Mouse (Mus musculus): ENCODE data around the gene Rgs5. TPM values are rescaled to one million over a fixed set of nuclear protein-coding genes. Genes with fewer than 3 reads are reported as not detected.

The Rgs5 gene
- 10 to 100 TPM; 71.2 to 77.0 TPM for total RNA-seq (2021)

DNA sequence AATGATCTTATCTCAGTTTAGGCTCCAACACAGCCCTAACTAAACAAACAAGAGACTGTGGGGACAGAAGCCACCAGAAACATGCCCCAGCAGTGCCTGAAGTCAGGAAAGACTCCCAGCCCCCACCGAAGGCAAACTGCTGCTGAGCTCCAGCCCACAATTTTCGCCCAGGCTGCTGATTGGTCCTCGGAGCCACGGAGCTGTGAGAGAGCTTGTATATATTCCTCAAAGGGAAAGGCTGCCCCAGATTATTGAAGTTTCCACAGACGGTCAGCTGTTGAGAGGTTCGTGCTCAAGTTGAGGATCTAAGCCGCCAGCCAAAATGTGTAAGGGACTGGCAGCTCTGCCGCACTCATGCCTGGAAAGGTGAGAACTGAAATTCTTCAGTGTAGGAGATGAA lies at the start of gene Rgs5:
Rgs5 (plus strand) TSS at position 246 of the 400 bp plus-strand sequence.
- DNase-seq = peak; percentile 9
- intact Hi-C loops (cut with DNase I) = no loop called here

DNA sequence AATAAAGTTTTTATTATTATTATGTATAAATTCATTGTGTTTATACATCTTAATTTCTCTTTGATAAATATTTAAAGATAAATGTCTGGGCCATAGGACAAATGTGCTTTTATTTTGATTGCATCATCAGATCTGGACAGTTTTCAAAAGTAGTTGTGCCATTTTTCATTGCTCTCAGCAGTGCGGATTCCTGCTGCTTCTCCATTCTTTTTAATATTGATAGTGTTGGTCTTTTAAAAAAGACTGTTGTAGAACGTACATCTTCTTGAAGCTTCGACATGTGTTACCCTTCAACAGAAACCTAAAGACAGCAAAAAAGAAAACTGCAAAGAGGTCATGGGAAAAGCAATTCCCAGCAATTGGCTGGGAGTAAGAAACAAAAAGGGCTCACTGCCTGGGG lies 49.1 kb upstream of the Rgs5 start:
- DNase-seq = no peak
- intact Hi-C loops (cut with DNase I) = no loop called here

DNA sequence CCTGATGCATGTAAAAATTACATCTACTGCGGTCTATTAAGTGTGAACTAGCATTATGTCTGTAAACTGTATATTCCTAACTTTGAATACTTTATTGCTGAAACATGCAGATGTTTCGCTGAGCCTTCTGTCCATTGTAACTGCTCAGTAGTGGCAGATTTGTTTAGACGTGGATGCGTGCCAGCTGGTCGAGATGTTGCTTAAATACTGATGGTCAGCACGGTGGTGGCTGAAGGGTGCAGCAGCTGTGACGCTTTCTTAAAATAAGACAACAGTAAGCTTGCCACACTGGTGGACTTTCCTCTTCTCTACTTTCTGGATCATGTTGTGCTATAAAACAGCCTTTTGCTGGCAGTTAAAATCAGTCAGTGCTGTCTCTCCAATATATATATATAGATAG lies 25.6 kb upstream of the Rgs5 start:
- intact Hi-C loops (cut with DNase I) = no loop called here

DNA sequence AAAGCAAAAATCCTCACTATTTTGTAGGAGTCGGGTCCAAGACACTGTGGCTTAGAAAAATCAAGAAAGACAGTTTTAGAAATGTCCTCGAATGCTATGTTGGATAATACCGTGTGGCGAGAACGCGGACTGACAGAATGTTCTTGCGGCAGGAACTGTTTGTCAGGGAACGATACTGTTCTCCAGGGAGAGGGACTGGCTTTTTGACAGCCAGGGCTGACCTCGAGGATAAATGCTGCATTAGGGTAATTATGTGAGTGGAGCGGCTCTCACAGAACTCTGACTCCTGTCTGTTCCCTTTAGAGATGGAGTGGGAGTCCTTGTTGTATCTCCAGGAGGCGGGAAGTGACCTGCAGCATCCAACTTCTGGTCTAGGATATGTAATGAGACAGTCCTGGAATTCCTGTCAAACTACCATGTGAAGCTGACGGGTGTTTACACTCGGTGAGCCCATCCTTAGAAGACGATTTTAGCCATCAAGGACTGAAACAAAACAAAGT lies 18.0 kb upstream of the Rgs5 start:
- no peak for DNase-seq
- intact Hi-C loops (cut with DNase I) = no loop called here

More for the DNA sequence above, 25.6 kb upstream of the Rgs5 start:
- DNase-seq = no peak

DNA sequence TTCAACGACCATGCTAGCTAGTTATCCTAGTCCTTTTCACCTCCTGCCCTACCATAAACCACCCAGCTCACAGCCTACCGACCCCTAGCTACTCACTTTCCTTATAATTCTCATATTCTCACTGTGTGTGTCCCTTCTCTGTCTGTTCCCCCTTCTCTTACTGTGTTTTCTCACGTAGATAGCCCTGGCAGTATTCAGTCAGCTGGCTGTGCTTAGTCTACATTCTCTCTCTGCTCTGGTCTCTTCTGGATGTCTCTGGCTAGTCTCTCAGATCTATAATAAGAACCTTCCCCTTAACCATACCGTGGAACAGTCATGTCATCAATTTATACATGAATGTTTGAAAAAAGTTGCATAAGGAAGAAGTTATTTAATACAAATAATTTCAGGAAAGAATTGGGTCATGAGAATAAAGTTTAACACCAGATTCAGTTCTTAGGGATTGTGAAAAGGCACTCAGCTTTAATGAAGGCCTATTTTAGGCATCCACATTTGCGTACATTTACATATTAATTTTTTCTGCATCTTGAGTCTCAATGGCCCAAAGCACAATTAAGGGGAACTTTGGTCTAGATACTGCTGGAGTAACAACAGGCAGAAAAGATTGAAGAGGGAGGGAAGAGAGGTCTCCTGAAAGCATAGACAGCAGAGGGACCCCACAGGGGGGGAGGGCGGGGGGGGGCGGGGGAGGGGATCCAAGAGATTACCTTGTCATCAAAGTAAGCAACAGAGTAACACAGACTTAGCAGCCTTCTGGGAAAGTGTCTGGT lies 10.2 kb upstream of the Rgs5 start:
- DNase-seq = no peak
- intact Hi-C loops (cut with DNase I) = no loop called here

DNA sequence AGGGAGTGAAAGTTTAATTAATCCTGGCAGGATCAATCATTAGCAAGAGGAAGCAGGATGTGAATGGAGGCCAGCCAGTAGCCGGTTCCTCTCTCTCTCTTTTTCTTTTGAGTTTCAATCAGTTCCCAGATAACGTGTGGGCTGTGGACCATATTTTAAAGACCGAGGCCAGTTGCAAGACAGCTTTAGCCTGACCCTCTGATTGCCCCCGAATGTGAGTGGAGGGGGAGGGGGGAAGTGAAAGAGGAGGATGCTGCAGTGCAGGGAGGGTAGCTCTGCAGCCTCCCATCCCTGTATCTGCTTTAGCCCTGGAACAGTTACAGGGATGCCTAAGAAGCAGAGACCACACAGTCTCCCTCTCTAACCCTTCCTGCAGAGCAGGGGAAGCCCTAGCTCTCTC lies 4.2 kb downstream of the Rgs5 start:
- intact Hi-C loops (cut with DNase I) = no loop called here
- no peak for DNase-seq

DNA sequence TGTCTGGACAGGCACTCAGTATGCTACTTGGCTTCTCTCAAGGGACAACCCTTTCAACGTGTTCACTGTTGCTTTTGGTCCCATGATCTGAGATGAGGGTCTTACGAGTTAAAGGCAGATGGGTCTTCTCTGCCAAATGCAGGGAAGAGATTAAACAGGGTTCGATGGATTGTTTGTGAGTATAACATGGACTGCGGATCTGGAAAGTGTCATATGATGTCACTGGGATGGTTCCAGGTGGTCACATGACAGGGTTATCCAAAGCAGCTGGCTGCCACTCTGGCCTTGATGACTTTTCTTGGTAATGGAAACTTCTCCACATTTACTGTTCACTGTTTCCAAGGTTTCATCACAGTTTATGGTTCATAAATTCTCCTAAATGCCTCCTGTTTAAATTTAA lies 12.0 kb downstream of the Rgs5 start:
- DNase-seq = no peak
- intact Hi-C loops (cut with DNase I) = no loop called here

DNA sequence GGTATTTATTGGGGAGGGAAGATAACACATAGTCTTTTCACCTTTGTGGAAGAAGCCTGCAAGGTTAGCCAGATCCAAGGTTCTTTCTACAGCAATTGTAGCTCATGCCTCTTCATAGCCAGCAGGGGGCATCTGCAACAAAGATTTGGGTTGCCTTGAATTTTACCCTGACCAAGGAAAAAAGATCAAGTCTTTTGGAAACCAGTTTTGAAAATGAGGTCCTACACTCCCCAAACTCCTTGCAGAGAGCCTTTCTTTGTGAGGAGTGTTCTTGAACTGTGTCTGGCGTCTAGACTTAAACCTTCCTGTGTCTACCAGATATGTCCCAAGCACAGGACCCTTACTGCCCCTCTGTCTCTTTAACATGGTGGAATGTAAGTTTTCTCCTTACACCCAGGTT lies 15.4 kb downstream of the Rgs5 start:
- peak; percentile 24 for DNase-seq
- intact Hi-C loops (cut with DNase I) = loop anchor here (5.0 kb wide), 1 partner anchor 138 kb away; the partner anchor contains the start of gene Nuf2

DNA sequence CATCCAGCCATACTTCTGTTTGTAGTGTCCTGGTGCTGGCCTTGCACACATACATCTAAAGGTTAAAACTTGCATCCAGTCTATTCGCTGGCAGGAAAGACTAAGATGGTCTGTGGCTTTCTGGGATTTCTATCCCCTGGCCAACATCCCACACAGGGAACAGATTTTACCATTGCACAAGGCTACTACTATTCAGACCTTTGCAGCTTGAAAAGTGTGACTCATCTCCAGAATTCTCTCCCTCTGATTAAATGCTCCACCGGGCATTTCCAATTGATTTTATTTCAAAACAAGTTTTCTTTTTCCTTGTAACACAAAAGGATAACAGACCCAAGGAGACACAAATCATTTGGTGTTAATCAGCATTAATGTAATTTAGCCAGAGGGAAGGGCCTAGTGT lies 16.5 kb downstream of the Rgs5 start:
- intact Hi-C loops (cut with DNase I) = loop anchor here (5.0 kb wide), 1 partner anchor 140 kb away; the partner anchor contains the start of gene Nuf2
- no peak for DNase-seq

DNA sequence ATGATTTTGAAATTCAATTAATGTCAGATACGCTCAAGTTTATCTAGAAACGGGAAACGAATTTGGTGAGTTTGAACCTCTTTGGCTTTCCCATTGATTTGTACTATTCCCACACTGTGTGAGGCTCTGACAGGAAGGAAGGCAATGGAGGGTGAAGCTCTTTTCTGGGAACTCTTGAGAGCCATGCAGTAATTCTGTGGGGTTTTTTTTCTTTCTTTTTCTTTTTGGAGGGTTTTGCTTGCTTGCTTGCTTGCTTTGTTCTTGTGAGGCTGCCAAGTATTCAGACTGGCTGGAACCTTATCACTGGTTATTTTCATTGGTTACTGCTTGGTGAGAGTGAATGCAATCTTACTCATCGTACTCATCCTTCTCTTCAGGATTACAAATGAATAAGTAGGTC lies 17.0 kb downstream of the Rgs5 start:
- DNase-seq = no peak
- intact Hi-C loops (cut with DNase I) = loop anchor here (5.0 kb wide), 1 partner anchor 140 kb away; the partner anchor contains the start of gene Nuf2

DNA sequence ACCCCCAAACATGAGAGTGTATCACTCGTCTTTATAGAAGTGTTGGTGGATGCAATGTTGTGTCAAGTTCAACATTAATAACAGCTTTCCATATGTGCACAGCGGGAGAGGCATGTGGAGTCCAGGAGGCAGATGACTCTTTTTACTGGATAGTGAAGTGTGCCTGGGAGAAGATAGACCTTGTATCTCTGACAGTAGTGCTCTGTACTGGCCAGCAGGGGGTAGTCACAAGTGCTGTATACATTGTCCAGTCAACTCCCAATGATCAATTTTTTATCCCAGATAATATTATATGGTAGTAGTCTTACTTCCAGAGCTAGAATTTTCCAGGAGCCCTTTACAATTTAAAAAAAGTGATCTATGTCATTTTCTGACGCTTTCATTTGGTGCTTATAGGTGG lies 18.8 kb downstream of the Rgs5 start:
- DNase-seq = peak; percentile 18
- intact Hi-C loops (cut with DNase I) = loop anchor here (5.0 kb wide), 1 partner anchor 142 kb away; the partner anchor contains the start of gene Nuf2

DNA sequence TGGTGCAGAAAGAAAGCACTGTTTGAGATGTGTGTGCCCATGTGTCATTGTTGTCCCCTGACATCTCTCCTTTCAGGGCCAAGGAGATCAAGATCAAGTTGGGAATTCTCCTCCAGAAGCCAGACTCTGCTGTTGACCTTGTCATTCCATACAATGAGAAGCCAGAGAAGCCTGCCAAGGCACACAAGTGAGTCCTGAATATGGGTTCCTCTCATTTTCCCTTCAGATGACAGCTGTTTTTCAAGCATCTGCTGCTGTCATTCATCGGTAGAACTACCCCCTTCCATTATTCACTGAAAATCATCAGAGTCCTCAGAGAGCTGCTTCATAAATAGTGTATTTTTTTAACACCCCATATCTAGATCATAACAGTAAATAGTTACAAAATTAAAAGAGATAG lies 21.4 kb downstream of the Rgs5 start:
- intact Hi-C loops (cut with DNase I) = no loop called here
- DNase-seq = no peak

DNA sequence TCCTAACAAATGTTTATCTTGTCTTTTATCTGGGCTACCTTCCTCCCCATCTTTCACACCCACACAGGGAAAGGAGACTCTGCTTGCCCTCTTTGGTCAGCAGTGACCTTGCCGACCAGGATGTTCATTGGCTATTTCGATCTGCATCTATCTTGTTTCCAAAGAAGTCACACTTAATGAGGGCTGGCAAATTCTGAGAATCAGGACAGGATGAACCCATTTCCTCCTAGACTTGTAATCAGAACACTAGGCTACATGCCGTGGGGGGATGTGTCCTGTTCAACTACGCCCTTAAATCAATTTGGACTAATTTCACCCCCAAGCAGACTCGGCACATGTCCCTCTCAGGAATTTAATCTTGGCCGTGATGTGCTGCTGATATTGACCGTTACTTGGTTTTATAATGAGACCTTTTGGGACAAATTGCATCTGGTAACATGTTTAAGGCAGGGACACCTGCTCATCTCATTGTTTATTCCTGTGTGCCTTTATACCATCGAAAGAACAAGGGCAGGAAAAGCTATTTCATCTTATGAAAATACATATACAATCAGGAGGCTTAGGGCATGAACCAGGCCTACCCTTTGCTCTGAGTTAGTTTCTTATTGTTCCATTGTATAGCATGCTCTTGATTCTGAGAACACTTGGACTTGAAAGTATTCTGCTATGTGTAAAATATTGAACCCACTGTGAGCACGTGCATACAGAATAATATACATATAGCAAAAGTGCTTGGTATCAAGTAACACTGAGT lies 25.3 kb downstream of the Rgs5 start:
- intact Hi-C loops (cut with DNase I) = no loop called here
- DNase-seq = no peak

DNA sequence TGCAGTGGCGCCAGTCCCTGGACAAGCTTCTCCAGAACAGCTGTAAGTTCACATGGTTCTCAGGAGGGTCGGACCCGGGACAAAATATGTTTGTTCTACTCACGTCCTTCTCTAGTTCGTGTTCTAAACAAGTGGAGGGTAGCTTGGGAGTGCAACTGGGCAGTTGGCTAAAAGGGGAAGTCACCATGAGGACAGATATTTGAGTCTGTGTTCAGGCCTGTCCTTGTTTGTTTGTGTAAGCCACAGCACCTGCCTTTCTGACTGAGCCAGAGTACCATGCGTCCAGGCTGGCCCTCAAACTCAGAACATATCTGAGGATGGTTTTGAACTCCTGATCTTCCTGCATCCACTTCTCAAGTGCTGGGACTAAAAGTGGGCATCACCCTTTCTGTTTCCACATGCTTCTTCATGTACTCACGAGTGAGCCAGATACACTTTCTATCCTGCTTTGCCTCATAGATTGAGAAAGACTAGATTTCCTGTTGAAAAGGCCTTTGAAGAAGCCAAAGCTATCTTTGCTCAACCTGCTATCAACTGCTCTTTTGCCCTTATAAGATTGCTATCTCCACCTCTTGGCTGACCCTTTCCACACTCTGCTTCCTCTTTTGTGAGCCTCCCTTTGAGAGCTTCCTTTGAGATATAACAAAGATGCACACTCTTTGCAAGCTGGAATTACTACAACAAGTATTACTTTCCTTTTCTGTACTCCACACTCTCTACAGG lies 27.6 kb downstream of the Rgs5 start:
- intact Hi-C loops (cut with DNase I) = no loop called here
- no peak for DNase-seq

DNA sequence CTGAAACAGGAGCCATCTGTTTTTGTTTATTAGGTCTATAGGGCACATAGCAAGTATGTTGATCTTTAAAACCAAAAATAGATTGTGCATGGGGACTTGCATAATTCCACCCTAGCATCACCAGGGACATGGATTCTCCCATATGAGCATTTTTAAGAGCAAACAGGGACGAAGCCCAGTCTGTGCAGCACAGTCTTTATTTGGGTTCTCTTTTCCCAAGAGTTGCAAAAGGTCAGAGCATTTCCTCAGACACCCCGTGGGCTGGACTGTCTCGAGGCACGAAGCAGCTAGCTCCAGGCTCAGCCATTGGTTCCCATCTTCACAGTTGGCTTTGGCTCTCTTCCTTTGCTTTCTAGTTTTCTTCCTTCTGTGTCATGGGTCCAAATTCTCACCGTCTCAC lies 30.0 kb downstream of the Rgs5 start:
- intact Hi-C loops (cut with DNase I) = no loop called here
- DNase-seq = no peak

DNA sequence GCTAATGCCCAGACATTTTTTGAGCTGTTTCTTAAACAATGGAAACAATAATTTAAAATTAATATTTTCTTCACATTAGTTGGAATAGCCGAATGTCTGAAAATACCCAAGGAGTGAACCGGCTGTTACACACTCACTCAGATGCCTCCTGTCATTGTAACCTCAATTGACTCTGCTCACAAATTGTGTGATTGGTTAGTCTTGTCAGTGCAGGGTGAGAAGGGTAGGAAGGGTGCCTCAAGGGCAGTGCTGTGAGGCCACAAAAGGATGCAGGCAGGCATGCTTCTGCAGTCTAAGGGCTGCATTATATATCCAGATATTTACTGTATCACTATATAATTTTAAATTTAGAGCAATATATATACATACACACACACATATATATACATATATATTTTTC lies 37.7 kb downstream of the Rgs5 start:
- intact Hi-C loops (cut with DNase I) = no loop called here
- no peak for DNase-seq

DNA sequence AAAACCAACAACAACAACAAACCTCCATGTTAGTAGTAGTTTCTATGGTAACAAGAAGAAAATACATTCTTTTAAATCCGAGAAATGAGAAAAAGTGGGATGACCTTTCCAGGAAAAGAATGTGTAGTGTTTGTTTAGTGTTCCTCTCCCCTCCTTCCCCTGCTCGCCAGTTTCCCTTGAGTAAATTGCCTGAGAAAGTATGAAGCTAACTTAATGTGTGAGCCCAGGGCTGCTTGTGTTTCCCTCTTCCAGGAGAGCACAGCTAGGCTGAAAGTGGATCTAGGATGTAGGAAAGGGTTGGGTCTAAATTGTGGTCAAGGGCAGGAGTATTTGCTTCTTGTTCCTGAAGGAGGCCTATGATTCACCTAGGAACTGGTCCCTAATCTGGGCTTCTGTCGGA lies 38.2 kb downstream of the Rgs5 start:
- DNase-seq = no peak
- intact Hi-C loops (cut with DNase I) = no loop called here

DNA sequence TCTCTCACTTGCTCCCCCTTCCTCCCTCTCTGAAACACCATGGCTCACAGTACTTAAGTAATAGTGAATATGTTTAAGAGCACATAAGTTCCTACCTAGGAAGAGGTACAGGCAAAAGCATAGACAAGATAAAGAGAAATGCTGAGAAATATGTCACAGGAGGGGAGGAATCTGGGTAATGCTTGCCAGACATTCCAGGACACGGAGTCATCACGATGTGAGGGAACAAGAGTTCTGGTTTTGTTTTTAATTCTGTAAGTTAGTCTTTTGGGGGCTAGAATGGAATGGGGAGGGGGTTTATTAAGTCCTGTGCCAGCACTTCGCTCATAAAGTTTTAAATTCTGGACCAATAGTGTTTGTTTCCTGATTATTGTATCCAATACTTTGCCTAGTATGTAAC lies 40.1 kb downstream of the Rgs5 start:
- intact Hi-C loops (cut with DNase I) = no loop called here
- DNase-seq = no peak

DNA sequence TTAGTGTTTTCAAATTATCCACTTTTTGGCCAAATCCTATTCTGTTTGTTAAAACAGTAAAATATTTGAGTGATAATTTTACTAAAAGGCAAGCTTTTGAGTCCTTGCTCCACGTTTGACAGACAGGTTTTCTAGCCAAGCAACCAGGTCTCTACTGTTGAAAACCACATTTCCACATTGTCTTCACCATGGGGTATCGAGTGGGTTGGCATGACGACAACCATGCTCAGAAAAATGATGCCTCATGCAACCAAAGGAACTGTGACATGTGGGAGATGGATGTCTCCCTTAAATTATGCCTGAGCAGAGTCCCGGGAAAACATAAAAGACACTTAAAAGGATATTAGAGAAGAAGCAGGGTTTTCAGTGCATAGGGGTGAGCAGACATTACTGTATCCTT lies 41.9 kb downstream of the Rgs5 start:
- DNase-seq = peak; percentile 6
- intact Hi-C loops (cut with DNase I) = no loop called here

DNA sequence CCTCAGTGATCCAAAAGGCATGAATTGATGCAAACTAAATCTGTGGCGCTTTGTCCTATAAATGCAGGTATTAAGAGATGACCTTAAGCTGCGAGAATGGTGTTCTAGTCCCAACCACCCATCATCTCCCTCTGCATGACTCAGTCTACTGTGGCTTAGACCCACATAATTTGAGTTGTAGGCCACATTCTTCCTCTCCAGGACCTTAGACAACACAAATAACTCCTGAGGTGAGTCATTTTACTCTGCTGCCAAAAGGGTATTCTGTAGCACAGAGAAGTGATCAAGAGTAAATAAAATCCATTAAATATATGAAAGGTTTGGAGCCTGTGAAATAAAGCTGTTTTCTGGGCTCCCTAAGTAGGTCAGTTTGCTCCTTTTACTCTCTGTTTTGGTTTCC lies 43.9 kb downstream of the Rgs5 start:
- intact Hi-C loops (cut with DNase I) = no loop called here
- no peak for DNase-seq

DNA sequence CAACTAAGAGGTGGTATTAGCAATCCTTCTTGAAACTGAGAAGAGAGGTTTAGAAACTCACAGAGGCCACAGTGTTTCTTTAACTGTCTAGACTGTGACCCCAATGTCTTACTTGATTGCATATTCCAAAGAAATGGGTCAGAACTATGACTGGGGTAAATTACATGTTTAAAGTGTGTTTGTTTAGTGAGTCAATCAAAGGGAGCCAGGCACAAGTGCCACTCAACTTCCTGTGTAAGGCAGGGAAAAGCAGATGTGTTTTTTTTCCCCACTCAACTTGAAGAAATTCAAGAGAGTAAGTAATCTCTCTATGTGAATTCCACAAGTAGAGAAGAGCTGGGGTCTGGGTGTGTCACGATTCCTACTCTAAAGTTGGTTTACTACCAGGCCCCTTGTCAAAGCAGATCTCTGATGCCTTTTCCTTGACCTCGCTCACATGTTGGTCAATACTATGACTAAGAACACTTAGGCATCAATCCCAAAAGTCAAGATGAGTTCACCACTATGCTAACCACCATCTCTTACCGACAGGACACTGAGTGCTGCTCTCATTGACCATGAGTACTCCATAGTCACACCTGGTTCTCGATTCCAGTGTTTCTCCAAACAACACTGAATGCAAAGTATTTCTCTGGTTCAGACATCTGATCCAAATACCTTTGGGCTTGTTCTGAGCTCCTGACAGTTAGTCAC lies 49.2 kb downstream of the Rgs5 start:
- intact Hi-C loops (cut with DNase I) = no loop called here
- no peak for DNase-seq

Data from left cerebral cortex, postnatal 4 days (tissue).